Mouse (Mus musculus): Measurements from ENCODE around the gene Aunip. TPM values are rescaled to one million over a fixed set of nuclear protein-coding genes. Genes with fewer than 3 reads are reported as not detected.
"Not testable (repeated sequence)": the region's sequence is repeated elsewhere in the genome, so short reads cannot be mapped to it uniquely, and the experiment has no call there.

The Aunip gene
- polyA plus RNA-seq, 1 experiment from 2014 or later = 8.1 TPM

DNA sequence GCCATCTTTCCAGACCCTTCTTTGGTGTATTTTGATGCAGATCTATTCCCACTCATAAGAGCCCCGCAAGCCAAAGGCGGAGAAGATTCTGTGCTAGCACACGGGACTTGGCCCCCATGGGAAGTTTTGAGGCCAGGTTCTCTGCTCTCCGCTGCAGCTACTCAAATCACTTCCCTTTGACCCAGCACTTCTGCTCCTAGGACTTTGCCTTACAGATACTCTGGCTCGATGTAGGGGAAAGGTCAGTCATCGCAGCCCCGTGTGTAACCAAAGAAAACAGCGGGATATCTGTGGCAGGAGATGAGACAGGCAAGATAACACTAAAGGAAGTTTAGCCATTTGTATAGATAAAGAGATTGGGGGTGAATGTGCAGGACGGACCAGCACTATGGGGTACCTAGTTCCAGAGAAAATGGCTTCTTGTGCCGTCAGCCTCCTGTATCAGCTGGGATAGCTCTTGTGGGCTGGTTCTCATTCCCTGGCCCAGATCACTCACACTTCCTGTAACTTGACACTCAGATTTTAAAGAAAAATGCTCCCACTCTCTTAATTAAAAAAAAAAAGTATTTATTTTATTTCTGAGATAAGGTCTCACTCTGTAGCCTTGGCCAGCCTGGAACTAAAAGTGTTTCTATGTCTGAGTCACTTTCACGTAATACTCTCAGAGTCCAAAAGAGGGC lies 20.7 kb upstream of the Aunip start:
- Histone ChIP-seq H3K36me3 (no peaks in the 10 kb centered on the region), H3K9me3 (no peaks in the 10 kb centered on the region), H3K27ac (no peak overlapping the region), H3K4me3 (no peak overlapping the region), H3K9ac (no peak overlapping the region), H3K4me1 (no peaks in the 10 kb centered on the region), H3K27me3 (replicated peaks) (no peaks in the 10 kb centered on the region), H3K4me2 (replicated peaks) (no peak overlapping the region)
- 92% methylated on average over 11 of the region's 11 CpGs for WGBS
- ATAC-seq (ENCODE audit: low FRiP score, low read depth) = no peak

DNA sequence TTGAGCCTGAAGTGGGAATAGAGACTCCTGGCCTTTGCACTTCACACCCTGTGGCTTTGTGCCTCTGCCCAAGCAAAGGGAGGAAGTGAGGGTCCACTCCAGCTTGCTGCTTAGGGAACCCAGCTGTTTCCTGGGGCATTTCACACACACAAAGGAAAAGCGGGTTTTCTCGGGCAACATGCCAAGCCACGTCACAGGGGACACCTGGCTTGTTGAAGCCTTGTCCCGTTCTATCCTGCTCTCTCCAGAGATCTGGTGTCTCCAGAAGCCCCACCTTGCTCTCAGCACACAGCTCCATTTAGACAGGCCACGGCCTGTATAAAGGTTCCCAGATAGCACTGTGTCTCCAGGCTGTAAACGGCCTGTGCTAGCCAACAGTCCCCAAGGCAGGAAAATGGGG lies 19.1 kb upstream of the Aunip start:
- Histone ChIP-seq H3K9ac (no peak overlapping the region), H3K4me3 (no peak overlapping the region), H3K27me3 (replicated peaks) (0 out of 2 replicates have a peak, but pooled peaks cover 3% of the 10 kb centered on the region), H3K9me3 (no peaks in the 10 kb centered on the region), H3K27ac (no peak overlapping the region), H3K36me3 (no peaks in the 10 kb centered on the region), H3K4me2 (replicated peaks) (no peak overlapping the region), H3K4me1 (peaks cover 4% of the 10 kb centered on the region)
- no peak for ATAC-seq (ENCODE audit: low FRiP score, low read depth)
- WGBS = 81% methylated on average over 6 of the region's 6 CpGs

DNA sequence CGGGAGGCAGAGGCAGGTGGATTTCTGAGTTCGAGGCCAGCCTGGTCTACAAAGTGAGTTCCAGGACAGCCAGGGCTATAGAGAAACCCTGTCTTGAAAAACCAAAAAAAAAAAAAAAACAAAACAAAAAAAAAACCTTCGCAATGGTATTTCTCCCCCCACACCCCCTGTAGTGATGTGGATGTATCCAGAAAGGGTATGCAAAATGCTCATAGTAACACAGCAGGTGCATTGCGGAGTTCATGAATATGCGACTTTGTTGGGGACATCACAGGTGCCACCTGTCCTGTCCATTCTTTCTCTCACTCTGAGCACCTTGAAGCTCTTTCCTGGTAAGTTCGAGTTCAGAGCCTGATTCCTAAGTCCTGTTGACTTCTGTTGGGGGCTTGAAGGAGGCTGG lies 16.6 kb upstream of the Aunip start:
- H3K9ac ChIP-seq; H3K4me2 ChIP-seq (replicated peaks); ATAC-seq (ENCODE audit: low FRiP score, low read depth); H3K9me3 ChIP-seq; H3K27ac ChIP-seq; H3K36me3 ChIP-seq; H3K27me3 ChIP-seq (replicated peaks); H3K4me3 ChIP-seq: not testable (repeated sequence)
- H3K4me1 ChIP-seq = peaks cover 15% of the 10 kb centered on the region
- WGBS = 93% methylated on average over 6 of the region's 6 CpGs

DNA sequence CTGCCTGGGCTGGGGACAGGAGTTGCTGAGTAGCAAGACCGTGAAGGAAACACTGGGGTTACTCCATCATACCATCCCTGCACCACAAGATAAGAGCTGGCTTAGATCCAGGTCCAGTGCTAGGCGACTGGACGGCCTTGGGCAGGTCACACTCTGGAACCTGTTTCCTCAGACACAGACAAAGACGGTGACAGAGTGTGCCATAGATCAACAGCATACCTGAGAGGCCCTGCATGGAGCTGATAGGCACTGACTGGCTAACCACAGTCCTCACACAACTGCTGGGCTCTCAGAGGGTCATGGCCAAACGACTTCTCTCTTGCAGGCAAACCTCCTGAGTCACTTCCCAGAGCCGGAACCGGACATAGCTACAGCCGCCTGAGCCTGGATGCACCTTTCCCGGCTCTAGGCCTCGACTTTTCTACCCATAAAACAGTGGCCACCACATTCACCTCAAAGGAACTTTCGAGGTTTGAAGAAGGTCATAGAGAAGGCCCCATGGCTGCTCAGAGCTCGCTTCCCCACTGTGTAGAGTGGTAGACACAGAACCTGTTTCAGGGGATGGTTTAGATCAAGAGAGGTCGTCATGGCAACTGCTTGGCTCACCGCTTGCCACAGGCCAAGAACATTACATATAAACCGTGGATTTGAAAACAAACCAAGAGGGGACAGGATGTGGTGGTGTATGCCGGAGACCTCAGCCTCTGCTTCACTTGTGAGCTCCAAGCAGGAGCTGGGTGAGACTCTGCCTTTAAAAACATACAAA lies 15.8 kb upstream of the Aunip start:
- Histone ChIP-seq H3K4me2 (replicated peaks) (no peak overlapping the region), H3K4me3 (no peak overlapping the region), H3K9ac (no peak overlapping the region), H3K27me3 (replicated peaks) (0 out of 2 replicates have a peak, but pooled peaks cover 3% of the 10 kb centered on the region), H3K27ac (no peak overlapping the region), H3K36me3 (no peaks in the 10 kb centered on the region), H3K9me3 (no peaks in the 10 kb centered on the region), H3K4me1 (peaks cover 15% of the 10 kb centered on the region)
- 69% methylated on average over 16 of the region's 16 CpGs for WGBS
- ATAC-seq (ENCODE audit: low FRiP score, low read depth) = no peak

DNA sequence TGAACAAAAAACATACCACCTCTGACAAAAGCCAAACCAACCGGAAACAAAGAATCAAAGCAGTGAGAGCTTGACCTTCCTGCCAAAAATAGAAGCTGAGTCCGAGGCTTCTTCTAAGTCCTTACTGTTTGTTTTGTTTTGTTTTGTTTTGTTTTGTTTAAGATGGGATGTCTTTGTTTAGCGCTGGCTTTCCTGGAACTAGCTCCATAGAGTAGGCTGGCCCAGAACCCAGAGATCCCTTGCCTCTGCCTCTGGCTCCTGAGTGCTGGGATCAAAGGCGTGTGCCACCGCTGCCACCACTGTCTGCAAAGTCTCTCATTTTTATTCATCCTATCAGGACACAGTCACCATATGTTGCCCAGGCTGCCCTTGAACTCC lies 15.3 kb upstream of the Aunip start:
- no peak overlapping the region for H3K4me2 ChIP-seq (replicated peaks)
- 0 out of 2 replicates have a peak, but pooled peaks cover 3% of the 10 kb centered on the region for H3K27me3 ChIP-seq (replicated peaks)
- H3K36me3 ChIP-seq = no peaks in the 10 kb centered on the region
- ATAC-seq (ENCODE audit: low FRiP score, low read depth) = no peak
- peaks cover 15% of the 10 kb centered on the region for H3K4me1 ChIP-seq
- no peak overlapping the region for H3K9ac ChIP-seq
- no peak overlapping the region for H3K27ac ChIP-seq
- WGBS = 73% methylated on average over 5 of the region's 5 CpGs
- no peak overlapping the region for H3K4me3 ChIP-seq
- no peaks in the 10 kb centered on the region for H3K9me3 ChIP-seq

DNA sequence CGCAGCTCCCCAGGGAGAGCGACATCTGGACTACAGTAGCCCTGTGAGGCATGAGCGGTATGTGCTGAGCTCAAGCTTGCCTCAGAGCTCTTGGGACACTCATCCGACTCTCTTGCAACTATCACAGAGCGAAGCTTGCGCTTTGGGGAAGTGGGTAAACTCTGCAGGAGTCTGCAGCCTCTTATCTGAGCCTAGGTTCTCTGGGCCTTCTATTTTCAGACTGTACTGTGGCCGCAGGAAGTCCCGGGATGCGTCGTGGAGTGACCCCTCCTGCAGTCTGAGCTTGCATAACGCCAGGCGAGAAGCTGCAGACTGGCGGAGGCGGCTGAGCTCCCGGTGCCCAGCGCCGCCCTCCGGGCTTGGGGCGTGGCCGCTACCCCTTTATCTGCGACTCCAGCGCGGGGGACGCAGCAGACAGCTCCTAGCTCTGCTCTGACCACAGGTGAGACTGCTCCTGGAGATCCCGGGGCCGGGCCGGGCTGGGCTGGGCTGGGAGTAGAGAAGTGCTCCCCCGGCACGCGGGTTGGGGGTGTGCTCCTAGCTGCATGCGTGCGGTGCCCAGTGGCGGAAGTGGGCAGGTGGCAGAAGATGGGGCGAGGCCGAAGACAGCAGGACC lies 14.1 kb upstream of the Aunip start, which contains the start of gene Paqr7:
Paqr7 (plus strand) TSS at position 103 of the 616 bp plus-strand sequence.
- peak within 1 kb of the TSS; percentile 72 for H3K9ac ChIP-seq
- no peaks in the 10 kb centered on the region for H3K36me3 ChIP-seq
- H3K4me3 ChIP-seq = peak within 1 kb of the TSS; percentile 54
- H3K27me3 ChIP-seq (replicated peaks) = 0 out of 2 replicates have a peak, but pooled peaks cover 3% of the 10 kb centered on the region
- peaks cover 15% of the 10 kb centered on the region for H3K4me1 ChIP-seq
- no peaks in the 10 kb centered on the region for H3K9me3 ChIP-seq
- peak; percentile 29 for ATAC-seq (ENCODE audit: low FRiP score, low read depth)
- WGBS = 3% methylated on average over 35 of the region's 35 CpGs
- H3K27ac ChIP-seq = no peak within 1 kb of the TSS
- H3K4me2 ChIP-seq (replicated peaks) = peak within 1 kb of the TSS; percentile 99

DNA sequence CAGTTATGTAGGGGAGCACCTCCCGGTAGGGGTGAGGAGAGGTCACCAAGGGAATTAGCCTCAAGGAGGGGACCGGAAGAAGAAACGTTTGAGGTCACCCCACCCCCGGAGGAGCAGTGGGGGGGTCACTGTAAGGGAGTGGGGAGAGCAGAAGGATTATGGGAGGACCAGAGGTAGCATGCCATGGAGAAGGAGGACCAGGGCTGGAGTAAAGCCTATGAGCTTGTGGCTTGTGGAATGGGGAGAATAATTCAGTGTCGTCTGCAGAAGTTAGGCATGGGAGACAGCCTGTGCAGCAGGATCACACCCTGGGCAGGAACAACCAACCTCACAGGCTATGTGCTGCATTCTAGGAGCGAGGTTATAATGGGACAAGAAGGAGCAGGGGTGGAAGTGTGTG lies 13.6 kb upstream of the Aunip start:
- ATAC-seq (ENCODE audit: low FRiP score, low read depth) = 0 out of 2 replicates have a peak, but pooled peaks have one; percentile 33
- peak overlapping the region; percentile 72 for H3K9ac ChIP-seq
- 10% methylated on average over 6 of the region's 6 CpGs for WGBS
- H3K9me3 ChIP-seq = no peaks in the 10 kb centered on the region
- H3K27me3 ChIP-seq (replicated peaks) = 0 out of 2 replicates have a peak, but pooled peaks cover 3% of the 10 kb centered on the region
- no peaks in the 10 kb centered on the region for H3K36me3 ChIP-seq
- no peak overlapping the region for H3K27ac ChIP-seq
- H3K4me2 ChIP-seq (replicated peaks) = peak overlapping the region; percentile 99
- H3K4me1 ChIP-seq = peaks cover 15% of the 10 kb centered on the region
- H3K4me3 ChIP-seq = peak overlapping the region; percentile 54

DNA sequence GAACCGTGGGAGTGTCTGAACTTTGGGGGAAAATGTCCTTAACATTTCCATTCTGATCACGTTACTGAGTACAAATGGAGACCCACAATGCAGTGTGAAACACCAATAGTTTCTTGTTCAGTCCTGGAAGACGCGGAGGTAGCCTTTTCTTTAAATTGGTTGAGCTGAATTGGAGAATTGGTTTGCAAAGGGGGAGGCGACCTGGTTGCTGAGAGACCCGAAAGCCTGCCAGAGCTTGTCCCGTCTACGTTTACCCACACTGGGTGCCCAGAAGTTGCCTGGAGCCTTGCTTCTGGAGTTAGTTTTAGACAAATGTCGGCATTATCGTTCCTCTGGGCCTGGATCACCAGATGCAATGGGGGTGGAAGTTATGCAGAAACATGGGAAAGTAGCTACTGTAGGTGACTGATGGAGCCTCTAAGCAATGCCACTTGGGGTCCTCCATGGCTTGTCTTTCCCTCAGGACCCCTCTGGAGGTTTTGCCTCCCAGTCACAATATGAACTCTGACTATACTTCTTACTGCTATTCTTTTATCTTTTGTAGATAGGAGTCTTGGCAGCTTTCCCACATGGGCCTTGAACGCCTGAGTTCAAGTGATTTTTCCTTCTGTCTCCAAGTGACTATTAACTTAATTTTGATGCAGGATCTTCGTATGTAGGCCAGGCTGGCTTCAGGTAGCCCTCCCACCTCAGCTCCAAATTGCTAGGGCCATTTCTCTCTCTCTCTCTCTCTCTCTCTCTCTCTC lies 12.6 kb upstream of the Aunip start:
- Histone ChIP-seq H3K4me1 (peaks cover 15% of the 10 kb centered on the region), H3K9ac (no peak overlapping the region), H3K27ac (no peak overlapping the region), H3K9me3 (no peaks in the 10 kb centered on the region), H3K36me3 (no peaks in the 10 kb centered on the region), H3K4me2 (replicated peaks) (peak overlapping the region; percentile 99), H3K27me3 (replicated peaks) (0 out of 2 replicates have a peak, but pooled peaks cover 3% of the 10 kb centered on the region), H3K4me3 (no peak overlapping the region)
- ATAC-seq (ENCODE audit: low FRiP score, low read depth) = no peak
- 76% methylated on average over 12 of the region's 12 CpGs for WGBS

DNA sequence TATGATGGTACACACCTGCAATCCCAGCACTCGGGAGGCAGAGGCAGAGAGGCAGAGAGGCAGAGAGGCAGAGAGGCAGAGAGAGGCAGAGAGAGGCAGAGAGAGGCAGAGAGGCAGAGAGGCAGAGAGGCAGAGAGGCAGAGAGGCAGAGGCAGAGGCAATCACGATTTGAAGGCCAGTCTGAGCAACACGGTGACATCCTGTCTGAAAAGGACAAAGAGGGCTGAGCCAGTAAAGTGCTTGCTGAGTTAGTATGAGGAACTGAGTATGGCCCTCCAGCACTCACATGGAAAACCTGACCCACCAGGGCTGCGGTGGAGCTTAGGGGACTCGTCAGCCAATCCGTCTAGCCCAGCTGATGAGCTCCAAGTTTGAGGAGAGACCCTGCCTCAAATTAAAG lies 11.8 kb upstream of the Aunip start:
- not testable (repeated sequence) for ATAC-seq (ENCODE audit: low FRiP score, low read depth)

DNA sequence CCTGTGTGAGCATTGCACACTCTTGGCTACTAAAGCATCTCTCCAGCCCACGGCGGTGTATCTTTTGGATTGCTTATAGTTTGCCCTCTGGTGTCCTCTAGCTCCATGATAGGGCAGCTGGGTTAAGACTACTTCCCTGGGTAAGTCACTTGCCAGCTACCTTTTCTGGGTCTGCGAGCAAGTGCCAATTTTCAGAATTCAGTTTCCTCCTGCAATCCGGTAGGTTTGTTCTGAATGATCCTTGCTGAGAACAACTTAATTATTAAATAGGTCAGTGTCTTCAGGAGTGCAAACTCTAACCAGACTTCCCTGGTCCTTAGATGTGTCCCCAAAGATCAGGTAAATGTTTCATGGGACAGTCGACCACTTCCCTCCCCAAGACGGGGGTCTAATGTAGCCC lies 9.7 kb upstream of the Aunip start:
- Histone ChIP-seq H3K27ac (no peak overlapping the region), H3K4me2 (replicated peaks) (no peak overlapping the region), H3K36me3 (no peaks in the 10 kb centered on the region), H3K4me3 (no peak overlapping the region), H3K9ac (no peak overlapping the region), H3K4me1 (peaks cover 15% of the 10 kb centered on the region), H3K27me3 (replicated peaks) (0 out of 2 replicates have a peak, but pooled peaks cover under 1% of the 10 kb centered on the region), H3K9me3 (no peaks in the 10 kb centered on the region)
- no peak for ATAC-seq (ENCODE audit: low FRiP score, low read depth)
- WGBS = 94% methylated on average over 6 of the region's 6 CpGs

More for the DNA sequence above, 11.8 kb upstream of the Aunip start:
- 88% methylated on average over 6 of the region's 6 CpGs for WGBS
- H3K36me3 ChIP-seq; H3K9me3 ChIP-seq; H3K27me3 ChIP-seq (replicated peaks); H3K4me3 ChIP-seq; H3K9ac ChIP-seq; H3K4me2 ChIP-seq (replicated peaks); H3K27ac ChIP-seq: not testable (repeated sequence)
- H3K4me1 ChIP-seq = peaks cover 15% of the 10 kb centered on the region

DNA sequence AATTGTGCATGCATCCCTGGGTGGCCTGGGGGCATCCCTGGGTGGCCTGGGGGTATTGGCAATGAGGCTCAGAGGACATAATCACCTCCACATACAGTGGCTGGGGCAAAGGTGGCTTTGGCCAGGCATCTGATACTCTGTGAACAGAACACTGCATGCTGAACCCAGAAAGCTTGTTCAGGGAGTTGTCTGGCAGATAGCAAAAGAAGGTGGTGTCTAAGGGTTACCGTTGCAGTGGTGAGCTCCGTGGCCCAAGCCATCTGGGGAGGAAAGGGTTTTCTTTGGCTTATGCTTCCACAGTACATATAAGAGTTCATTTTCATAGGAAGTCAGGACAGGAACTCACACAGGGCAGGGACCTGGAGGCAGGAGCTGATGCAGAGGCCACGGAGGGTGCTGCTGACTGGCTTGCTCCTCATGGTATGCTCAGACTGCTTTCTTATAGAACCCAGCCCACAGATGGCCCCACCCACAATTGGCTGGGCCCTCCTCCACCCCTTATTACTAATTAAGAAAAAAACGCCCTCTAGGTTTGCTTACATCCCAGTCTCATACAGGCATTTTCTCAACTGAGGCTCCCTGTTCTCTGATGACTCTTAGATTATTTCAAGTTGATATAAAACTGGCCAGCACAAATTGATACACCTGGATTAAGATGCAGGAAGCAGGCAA lies 7.0 kb upstream of the Aunip start:
- Histone ChIP-seq H3K4me2 (replicated peaks) (no peak overlapping the region), H3K27ac (no peak overlapping the region), H3K9me3 (no peaks in the 10 kb centered on the region), H3K36me3 (peaks cover 11% of the 10 kb centered on the region; the same call in 1 of the 2 replicates), H3K4me3 (no peak overlapping the region), H3K4me1 (no peaks in the 10 kb centered on the region), H3K27me3 (replicated peaks) (no peaks in the 10 kb centered on the region), H3K9ac (no peak overlapping the region)
- WGBS = 77% methylated on average over 4 of the region's 4 CpGs
- no peak for ATAC-seq (ENCODE audit: low FRiP score, low read depth)
